13 mouse cellular contexts compared by ENCODE assay signal in genomic region chr8:66698782-66699181, GRCm38 (mm10). TPM values are rescaled to one million over a fixed set of nuclear protein-coding genes. Genes with fewer than 3 reads are reported as not detected.
A peak's percentile ranks its signal among the peaks of the same experiment; 100 is the strongest.
DNase-seq lines count a peak whose midpoint lies in the region; ATAC-seq and TF ChIP-seq lines count a peak whose summit lies in the region.
"Had no signal": no experiment of that assay in that cellular context is flagged by ENCODE, and none has a peak within 500 bp of the region (broad histone marks: within the 10 kb centered on the region; RNA-seq: fewer than 3 reads in every experiment).

No protein-coding gene starts in this region.

- H3K27ac ChIP-seq in heart, embryonic 11.5 days (ENCODE audit: low read depth, low read length), result no peak overlapping the region
- no peak overlapping the region for H3K27ac ChIP-seq in kidney, postnatal 0 days
- no peak overlapping the region for H3K27ac ChIP-seq in embryonic facial prominence, embryonic 13.5 days
- H3K27ac ChIP-seq in neural tube, embryonic 14.5 days (ENCODE audit: low read depth, low read length), result no peak overlapping the region
- H3K27ac ChIP-seq: macrophage had no signal

- WGBS in heart, embryonic 11.5 days (ENCODE audit: insufficient replicate concordance), result 41% methylated on average over 7 of the region's 7 CpGs
- 67% methylated on average over 7 of the region's 7 CpGs for WGBS in kidney, postnatal 0 days
- WGBS in embryonic facial prominence, embryonic 13.5 days, result 68% methylated on average over 7 of the region's 7 CpGs
- WGBS in neural tube, embryonic 14.5 days, result 71% methylated on average over 7 of the region's 7 CpGs

- no peak for TF ChIP-seq CTCF in kidney, postnatal 0 days (IDR thresholded peaks at IDR 0.05; ENCODE audit: low read depth)

- no peaks in the 10 kb centered on the region for H3K36me3 ChIP-seq in heart, embryonic 11.5 days (ENCODE audit: control insufficient read depth, insufficient read depth, low read length)
- no peaks in the 10 kb centered on the region for H3K36me3 ChIP-seq in kidney, postnatal 0 days (ENCODE audit: insufficient read depth, low read length)
- H3K36me3 ChIP-seq in embryonic facial prominence, embryonic 13.5 days, result no peaks in the 10 kb centered on the region
- H3K36me3 ChIP-seq in neural tube, embryonic 14.5 days (ENCODE audit: control insufficient read depth, insufficient read depth, low read length), result no peaks in the 10 kb centered on the region

- H3K4me3 ChIP-seq in heart, embryonic 11.5 days (ENCODE audit: low read depth, low read length), result no peak overlapping the region
- H3K4me3 ChIP-seq in kidney, postnatal 0 days (replicated peaks; ENCODE audit: low read depth, low read length), result no peak overlapping the region
- H3K4me3 ChIP-seq in embryonic facial prominence, embryonic 13.5 days, result no peak overlapping the region
- peak overlapping the region; percentile 42 for H3K4me3 ChIP-seq in neural tube, embryonic 14.5 days (ENCODE audit: low read depth, low read length)
- H3K4me3 ChIP-seq: myocyte had no signal

- H3K4me1 ChIP-seq in heart, embryonic 11.5 days (ENCODE audit: control insufficient read depth, insufficient read depth, low read length), result 0 out of 2 replicates have a peak, but pooled peaks cover 4% of the 10 kb centered on the region
- peaks cover 3% of the 10 kb centered on the region; the same call in 1 of the 2 replicates for H3K4me1 ChIP-seq in kidney, postnatal 0 days (replicated peaks; ENCODE audit: insufficient read depth, low read length)
- H3K4me1 ChIP-seq in embryonic facial prominence, embryonic 13.5 days, result no peaks in the 10 kb centered on the region
- 0 out of 2 replicates have a peak, but pooled peaks cover 6% of the 10 kb centered on the region for H3K4me1 ChIP-seq in neural tube, embryonic 14.5 days (ENCODE audit: control insufficient read depth, insufficient read depth, low read length)

- ATAC-seq in heart, embryonic 11.5 days (replicated peaks; ENCODE audit: insufficient number of reproducible peaks, low FRiP score, low TSS enrichment), result no peak
- no peak for ATAC-seq in kidney, postnatal 0 days (replicated peaks; ENCODE audit: low FRiP score, low read depth)
- ATAC-seq in embryonic facial prominence, embryonic 13.5 days (ENCODE audit: insufficient number of reproducible peaks, insufficient read depth, low FRiP score, low TSS enrichment, low read depth), result no peak
- ATAC-seq in neural tube, embryonic 14.5 days (ENCODE audit: low read depth), result no peak

- no peaks in the 10 kb centered on the region for H3K9me3 ChIP-seq in heart, embryonic 11.5 days (replicated peaks; ENCODE audit: control insufficient read depth, low read length)
- H3K9me3 ChIP-seq in kidney, postnatal 0 days (replicated peaks; ENCODE audit: low read length), result no peaks in the 10 kb centered on the region
- no peaks in the 10 kb centered on the region for H3K9me3 ChIP-seq in embryonic facial prominence, embryonic 13.5 days
- no peaks in the 10 kb centered on the region for H3K9me3 ChIP-seq in neural tube, embryonic 14.5 days (ENCODE audit: control insufficient read depth, low read length)

- DNase-seq in heart, postnatal 4 days, result no peak
- no peak for DNase-seq in kidney, postnatal 0 days (ENCODE audit: low spot score)
- DNase-seq in kidney, postnatal 25 days, result no peak
- DNase-seq in retina, postnatal 1 day, result no peak
- DNase-seq: cerebellum, postnatal 25 days; kidney, postnatal 4 days had no signal

- H3K27me3 ChIP-seq in heart, embryonic 11.5 days (ENCODE audit: control insufficient read depth, insufficient read depth, low read length), result peaks cover 3% of the 10 kb centered on the region; the same call in 1 of the 2 replicates
- peaks cover 9% of the 10 kb centered on the region; the same call in 1 of the 2 replicates for H3K27me3 ChIP-seq in kidney, postnatal 0 days (ENCODE audit: insufficient read depth, low read length)
- H3K27me3 ChIP-seq in embryonic facial prominence, embryonic 13.5 days, result peaks cover 52% of the 10 kb centered on the region
- no peaks in the 10 kb centered on the region for H3K27me3 ChIP-seq in neural tube, embryonic 14.5 days (ENCODE audit: control insufficient read depth, insufficient read depth, low read length)

- no peak overlapping the region for H3K9ac ChIP-seq in heart, embryonic 11.5 days (ENCODE audit: low read depth, low read length)
- H3K9ac ChIP-seq in kidney, postnatal 0 days (ENCODE audit: low read depth, low read length), result no peak overlapping the region
- no peak overlapping the region for H3K9ac ChIP-seq in embryonic facial prominence, embryonic 13.5 days
- H3K9ac ChIP-seq in neural tube, embryonic 14.5 days (replicated peaks; ENCODE audit: low read depth, low read length), result no peak overlapping the region

- H3K4me2 ChIP-seq in heart, embryonic 11.5 days, result peak overlapping the region; percentile 87
- H3K4me2 ChIP-seq in kidney, postnatal 0 days (ENCODE audit: low read length), result 0 out of 2 replicates have a peak overlapping the region, but pooled peaks have one; percentile 2
- H3K4me2 ChIP-seq in embryonic facial prominence, embryonic 13.5 days, result peak overlapping the region; percentile 73; the same call in 1 of the 2 replicates
- peak overlapping the region; percentile 66 for H3K4me2 ChIP-seq in neural tube, embryonic 14.5 days (ENCODE audit: low read depth, low read length)
- H3K4me2 ChIP-seq: liver, embryonic 11.5 days had no signal

RNA-seq across cellular contexts. Expression of gene Npy1r, which starts 1.8 kb away (rescaled TPM):
- polyA plus RNA-seq in heart, embryonic 11.5 days (2014; fragmentation: Nextera tagmentation; extraction: Ambion mirVana), result 1.4 and 1.6 TPM in 2 replicates
- 1 to 10 TPM; 1.3 to 1.6 TPM for total RNA-seq in heart, postnatal 4 days (2021)
- polyA plus RNA-seq in kidney, postnatal 0 days (2015; fragmentation: Nextera tagmentation; extraction: Ambion mirVana), result 0.26 and 0.41 TPM in 2 replicates
- 2.1 and 2.4 TPM in 2 replicates for polyA plus RNA-seq in embryonic facial prominence, embryonic 13.5 days (2015; fragmentation: Nextera tagmentation; extraction: Ambion mirVana)
- 15.3 and 16.1 TPM in 2 replicates for polyA plus RNA-seq in neural tube, embryonic 14.5 days (2014; fragmentation: Nextera tagmentation; extraction: Ambion mirVana)
- polyA plus RNA-seq: macrophage, myocyte had no signal

RNA-seq across cellular contexts. Expression of gene Npy5r, which starts 10.9 kb away (rescaled TPM):
- polyA plus RNA-seq in heart, embryonic 11.5 days (2014; fragmentation: Nextera tagmentation; extraction: Ambion mirVana), result 0.27 TPM in 1 of 2 replicates, not detected in the other
- not detected for total RNA-seq in heart, postnatal 4 days (2021)
- polyA plus RNA-seq in kidney, postnatal 0 days (2015; fragmentation: Nextera tagmentation; extraction: Ambion mirVana), result not detected in 2 replicates
- 0.22 TPM in 1 of 2 replicates, not detected in the other for polyA plus RNA-seq in embryonic facial prominence, embryonic 13.5 days (2015; fragmentation: Nextera tagmentation; extraction: Ambion mirVana)
- 2.5 and 4.0 TPM in 2 replicates for polyA plus RNA-seq in neural tube, embryonic 14.5 days (2014; fragmentation: Nextera tagmentation; extraction: Ambion mirVana)
- total RNA-seq: gastrocnemius, adult 8-10 months had no signal
- polyA plus RNA-seq: liver, embryonic 11.5 days; macrophage; myocyte had no signal

Comparison
In these comparisons a context has a peak if more than half of its experiments do, and no peak if none do; other contexts are left out.
1. H3K4me2 ChIP-seq: peak in every context shown above with its lines; median percentile 87 in heart, embryonic 11.5 days; 73 in embryonic facial prominence, embryonic 13.5 days; 66 in neural tube, embryonic 14.5 days; 2 in kidney, postnatal 0 days.